Comparison of ENCODE assay signal across 8 mouse cellular contexts in genomic region chr15:82960786-82961561, GRCm38 (mm10). TPM values are rescaled to one million over a fixed set of nuclear protein-coding genes. Genes with fewer than 3 reads are reported as not detected.
DNase-seq lines count a peak whose midpoint lies in the region; ATAC-seq and TF ChIP-seq lines count a peak whose summit lies in the region.

No protein-coding gene starts in this region.

- no peak for TF ChIP-seq CTCF in CH12.LX (conservative IDR thresholded peaks at IDR 0.05 in 1 of 2, IDR thresholded peaks at IDR 0.05 in 1 of 2; ENCODE audit: low read depth in 2 of 2, low read length in 2 of 2)

- no peaks in the 10 kb centered on the region for H3K36me3 ChIP-seq in CH12.LX (replicated peaks in 1 of 2; ENCODE audit: control insufficient read depth in 1 of 2, insufficient read depth in 1 of 2, low read length in 1 of 2)
- no peaks in the 10 kb centered on the region for H3K36me3 ChIP-seq in forebrain, embryonic 11.5 days (ENCODE audit: control insufficient read depth, insufficient read depth, low read length)
- no peaks in the 10 kb centered on the region for H3K36me3 ChIP-seq in liver, embryonic 13.5 days

- WGBS in forebrain, embryonic 11.5 days = under 1% methylated on average over 26 of the region's 26 CpGs
- 3% methylated on average over 23 of the region's 26 CpGs for WGBS in liver, embryonic 13.5 days (ENCODE audit: insufficient replicate concordance)

- no peaks in the 10 kb centered on the region for H3K9me3 ChIP-seq in CH12.LX (replicated peaks; ENCODE audit: low read length)
- no peaks in the 10 kb centered on the region for H3K9me3 ChIP-seq in forebrain, embryonic 11.5 days (ENCODE audit: control insufficient read depth, low read length)
- H3K9me3 ChIP-seq in liver, embryonic 13.5 days (replicated peaks) = no peaks in the 10 kb centered on the region

- no peak for TF ChIP-seq EP300 in CH12.LX (IDR thresholded peaks at IDR 0.05; ENCODE audit: low read length)

- H3K27ac ChIP-seq in CH12.LX (ENCODE audit: insufficient read depth, low read depth) = no peak overlapping the region
- H3K27ac ChIP-seq in forebrain, embryonic 11.5 days (ENCODE audit: low read depth, low read length) = peak overlapping the region; percentile 13; the same call in 1 of the 2 replicates
- H3K27ac ChIP-seq in liver, embryonic 13.5 days = no peak overlapping the region

- H3K4me3 ChIP-seq in CH12.LX (replicated peaks in 1 of 3; ENCODE audit: low read depth in 2 of 3, low read length in 2 of 3, poor library complexity in 1 of 3) = no peak overlapping the region
- 0 out of 2 replicates have a peak overlapping the region, but pooled peaks have one; percentile 6 for H3K4me3 ChIP-seq in forebrain, embryonic 11.5 days (ENCODE audit: low read depth, low read length)
- no peak overlapping the region for H3K4me3 ChIP-seq in liver, embryonic 13.5 days (replicated peaks)

- peaks cover 9 to 67% of the 10 kb centered on the region in 2 experiments for H3K4me1 ChIP-seq in CH12.LX (ENCODE audit: control insufficient read depth in 1 of 2, insufficient read depth in 2 of 2)
- H3K4me1 ChIP-seq in forebrain, embryonic 11.5 days (replicated peaks; ENCODE audit: control insufficient read depth, insufficient read depth, low read length) = peaks cover 45% of the 10 kb centered on the region
- H3K4me1 ChIP-seq in liver, embryonic 13.5 days (replicated peaks) = peaks cover 11% of the 10 kb centered on the region; the same call in 1 of the 2 replicates

- no peak for TF ChIP-seq RAD21 in CH12.LX (IDR thresholded peaks at IDR 0.05; ENCODE audit: low read depth, low read length)

- in situ Hi-C loops in CH12.LX (cut with MboI; ENCODE audit: low pct_ligation_motif_present, low pct_unique_long_range_greater_than_20kb, low sequenced_read_pairs) = no loop called here

- dilution Hi-C loops in CH12.LX (cut with MboI; ENCODE audit: extremely low pct_ligation_motif_present, extremely low pct_unique_long_range_greater_than_20kb, low sequenced_read_pairs) = no loop called here

- H3K9ac ChIP-seq in CH12.LX (ENCODE audit: insufficient read depth, low read depth) = no peak overlapping the region
- no peak overlapping the region; the same call in 1 of the 2 replicates for H3K9ac ChIP-seq in forebrain, embryonic 11.5 days (ENCODE audit: low read length)
- no peak overlapping the region for H3K9ac ChIP-seq in liver, embryonic 13.5 days

- no peak for TF ChIP-seq POLR2A in CH12.LX (IDR thresholded peaks at IDR 0.05; ENCODE audit: low read depth, low read length)

- peaks cover 20% of the 10 kb centered on the region for H3K27me3 ChIP-seq in CH12.LX (replicated peaks)
- peaks cover 26% of the 10 kb centered on the region for H3K27me3 ChIP-seq in forebrain, embryonic 11.5 days (ENCODE audit: control insufficient read depth, insufficient read depth, low read length)
- H3K27me3 ChIP-seq in liver, embryonic 13.5 days = peaks cover 89% of the 10 kb centered on the region

- peak; percentile 49 for ATAC-seq in forebrain, embryonic 11.5 days (replicated peaks; ENCODE audit: low FRiP score)
- ATAC-seq in liver, embryonic 13.5 days (ENCODE audit: low read depth) = no peak

- H3K79me2 ChIP-seq in CH12.LX (replicated peaks; ENCODE audit: control insufficient read depth, extremely low read depth, insufficient read depth, poor library complexity, severe bottlenecking) = no peaks in the 10 kb centered on the region

- H3K4me2 ChIP-seq in CH12.LX (ENCODE audit: insufficient read depth, low read depth, poor library complexity, severe bottlenecking) = no peak overlapping the region
- H3K4me2 ChIP-seq in forebrain, embryonic 11.5 days (ENCODE audit: low read depth, low read length, severe bottlenecking) = peak overlapping the region; percentile 34
- peak overlapping the region; percentile 26; the same call in 1 of the 2 replicates for H3K4me2 ChIP-seq in liver, embryonic 13.5 days

- DNase-seq in gastrocnemius, postnatal 10 days = peak; percentile 23
- DNase-seq in gastrocnemius, adult 8-10 months (ENCODE audit: low spot score in 2 of 2) = no peak
- DNase-seq in CH12.LX (ENCODE audit: extremely low read depth) = peak; percentile 22
- DNase-seq in forebrain, embryonic 11.5 days (ENCODE audit: low spot score) = peak; percentile 77
- DNase-seq in liver, embryonic 13.5 days = no peak
- DNase-seq in layer of hippocampus, adult 9-11 months = no peak
- DNase-seq in ovary, adult 18-20 months (ENCODE audit: low spot score) = no peak
- no peak for DNase-seq in spleen, adult 12 weeks (ENCODE audit: low spot score)

TF ChIP-seq in CH12.LX, 34 proteins besides CTCF, POLR2A, EP300 and RAD21:
- no peak for TF ChIP-seq MAZ (IDR thresholded peaks at IDR 0.05; ENCODE audit: low read depth, low read length)
TF ChIP-seq in CH12.LX: peak in this region for 0.

RNA-seq across cellular contexts. Expression of gene Tcf20, which starts 26.7 kb away (rescaled TPM):
- 10 to 100 TPM; 33.4 to 40.6 TPM for total RNA-seq in gastrocnemius, postnatal 10 days (2021)
- 10 to 100 TPM; 28.0 to 36.3 (median 32.1) TPM for total RNA-seq in gastrocnemius, adult 8-10 months (2022)
- total RNA-seq in CH12.LX (2012; rRNA removed) (47.2 and 49.2 TPM in 2 replicates), CH12.LX (2014; rRNA removed) (26.0 and 27.0 TPM in 2 replicates)
- 28.5 and 29.0 TPM in 2 replicates for polyA plus RNA-seq in CH12.LX (2012; ENCODE audit: insufficient read length, low read depth)
- polyA plus RNA-seq in forebrain, embryonic 11.5 days (2014; fragmentation: Nextera tagmentation; extraction: Ambion mirVana) = 12.1 and 12.6 TPM in 2 replicates
- 3.0 and 3.1 TPM in 2 replicates for polyA plus RNA-seq in liver, embryonic 13.5 days (2015; fragmentation: Nextera tagmentation; extraction: Ambion mirVana)

Comparison
In these comparisons a context has a peak if more than half of its experiments do, and no peak if none do; other contexts are left out.
1. DNase-seq: peak in gastrocnemius, postnatal 10 days (single experiment), CH12.LX (single experiment) and forebrain, embryonic 11.5 days (single experiment); none in gastrocnemius, adult 8-10 months (0 of 2), liver, embryonic 13.5 days (single experiment), layer of hippocampus, adult 9-11 months (single experiment), ovary, adult 18-20 months (single experiment) and spleen, adult 12 weeks (single experiment).